Mouse (Mus musculus): ENCODE results near the gene Triobp. TPM values are rescaled to one million over a fixed set of nuclear protein-coding genes. Genes with fewer than 3 reads are reported as not detected.

The Triobp gene
- polyA plus RNA-seq, 1 experiment from 2014 or later, result 49.7 TPM

DNA sequence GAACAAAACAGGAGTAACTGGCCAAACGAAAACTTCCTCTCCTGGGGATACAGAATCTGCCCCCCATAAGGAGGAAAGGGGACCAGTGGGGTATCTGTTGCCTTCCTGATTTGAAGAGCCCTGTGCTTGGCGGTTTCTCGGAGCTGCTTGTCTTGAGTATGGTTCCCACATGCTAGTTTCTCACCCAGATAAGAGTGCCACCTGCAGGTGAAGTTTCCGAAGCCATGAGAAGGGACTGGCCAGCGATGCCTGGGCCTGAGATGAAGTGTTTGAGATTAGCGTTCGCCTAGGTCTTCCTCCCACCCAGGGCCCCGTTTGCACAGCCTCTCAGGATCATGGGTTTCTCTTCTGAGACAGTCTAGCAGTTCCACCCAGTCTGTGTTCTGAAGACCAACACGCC is 35.5 kb upstream of the Triobp start:
- Histone ChIP-seq H3K4me1 (replicated peaks; ENCODE audit: control insufficient read depth, insufficient read depth, low read length) (peaks cover 27% of the 10 kb centered on the region), H3K27me3 (replicated peaks; ENCODE audit: control insufficient read depth, insufficient read depth, low read length) (no peaks in the 10 kb centered on the region), H3K36me3 (ENCODE audit: control insufficient read depth, insufficient read depth) (no peaks in the 10 kb centered on the region), H3K4me2 (ENCODE audit: low read length) (no peak overlapping the region), H3K4me3 (replicated peaks; ENCODE audit: low read length) (no peak overlapping the region), H3K9me3 (ENCODE audit: control insufficient read depth, low read length) (no peaks in the 10 kb centered on the region), H3K9ac (replicated peaks; ENCODE audit: low read depth, low read length) (no peak overlapping the region; the same call in 1 of the 2 replicates), H3K27ac (ENCODE audit: low read length) (no peak overlapping the region)
- ATAC-seq, result no peak
- 31% methylated on average over 9 of the region's 9 CpGs for WGBS

DNA sequence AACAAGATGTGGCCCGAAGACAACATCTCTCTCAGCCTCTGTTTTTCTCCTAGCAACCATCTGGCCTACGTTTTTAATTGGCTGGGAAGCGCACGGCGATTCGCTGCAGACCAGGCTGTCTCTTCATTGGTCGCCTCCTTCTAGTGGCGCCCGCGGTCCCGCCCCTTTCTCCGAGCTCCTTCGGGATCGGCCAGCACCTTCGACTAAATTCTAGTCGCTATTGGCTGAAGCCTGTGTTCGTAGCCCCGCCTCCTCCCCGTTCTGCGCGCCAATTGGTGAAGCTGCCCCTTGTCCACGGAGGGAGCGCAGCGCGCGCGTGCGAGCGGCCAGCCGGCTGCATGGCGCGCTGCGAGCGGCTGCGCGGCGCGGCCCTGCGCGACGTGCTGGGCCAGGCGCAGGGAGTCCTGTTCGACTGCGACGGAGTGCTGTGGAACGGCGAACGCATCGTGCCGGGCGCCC is 33.9 kb upstream of the Triobp start, which contains the start of gene Pdxp:
Gene Pdxp (plus strand): TSS at position 288 of the 459 bp plus-strand sequence.
- Histone ChIP-seq H3K9ac (replicated peaks; ENCODE audit: low read depth, low read length) (peak within 1 kb of the TSS; percentile 87), H3K27ac (ENCODE audit: low read length) (peak within 1 kb of the TSS; percentile 97), H3K9me3 (ENCODE audit: control insufficient read depth, low read length) (no peaks in the 10 kb centered on the region), H3K4me2 (ENCODE audit: low read length) (peak within 1 kb of the TSS; percentile 86), H3K4me3 (replicated peaks; ENCODE audit: low read length) (peak within 1 kb of the TSS; percentile 77), H3K36me3 (ENCODE audit: control insufficient read depth, insufficient read depth) (no peaks in the 10 kb centered on the region), H3K27me3 (replicated peaks; ENCODE audit: control insufficient read depth, insufficient read depth, low read length) (no peaks in the 10 kb centered on the region), H3K4me1 (replicated peaks; ENCODE audit: control insufficient read depth, insufficient read depth, low read length) (peaks cover 27% of the 10 kb centered on the region)
- WGBS, result 0% methylated on average over 51 of the region's 51 CpGs
- ATAC-seq, result peak; percentile 94

DNA sequence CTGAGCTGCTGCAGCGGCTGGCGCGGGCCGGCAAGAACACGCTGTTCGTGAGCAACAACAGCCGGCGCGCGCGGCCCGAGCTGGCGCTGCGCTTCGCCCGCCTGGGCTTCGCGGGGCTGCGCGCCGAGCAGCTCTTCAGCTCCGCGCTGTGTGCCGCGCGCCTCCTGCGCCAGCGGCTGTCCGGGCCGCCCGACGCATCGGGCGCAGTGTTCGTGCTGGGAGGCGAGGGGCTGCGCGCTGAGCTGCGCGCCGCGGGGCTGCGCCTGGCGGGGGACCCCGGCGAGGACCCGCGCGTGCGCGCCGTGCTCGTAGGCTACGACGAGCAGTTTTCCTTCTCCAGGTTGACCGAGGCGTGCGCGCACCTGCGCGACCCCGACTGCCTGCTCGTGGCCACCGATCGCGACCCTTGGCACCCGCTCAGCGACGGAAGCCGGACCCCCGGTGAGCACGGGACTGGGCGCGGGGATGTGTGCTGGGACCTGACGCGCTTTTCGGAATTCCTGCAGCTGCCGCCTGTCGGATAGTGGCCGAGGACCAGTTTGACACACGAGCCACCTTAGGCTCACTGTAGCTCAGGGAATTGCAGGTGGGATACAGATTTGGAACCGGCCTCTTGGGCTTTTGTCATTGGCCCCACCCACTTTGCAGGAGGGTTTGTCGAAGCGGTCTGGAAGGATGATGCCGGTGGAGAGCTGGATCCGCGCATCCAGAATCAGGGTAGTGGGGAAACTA is 33.3 kb upstream of the Triobp start:
- WGBS, result 0% methylated on average over 84 of the region's 87 CpGs
- H3K36me3 ChIP-seq (ENCODE audit: control insufficient read depth, insufficient read depth), result peaks cover 3% of the 10 kb centered on the region; the same call in 1 of the 2 replicates
- no peaks in the 10 kb centered on the region for H3K9me3 ChIP-seq (ENCODE audit: control insufficient read depth, low read length)
- H3K4me2 ChIP-seq (ENCODE audit: low read length), result peak overlapping the region; percentile 86
- peaks cover 27% of the 10 kb centered on the region for H3K4me1 ChIP-seq (replicated peaks; ENCODE audit: control insufficient read depth, insufficient read depth, low read length)
- H3K27ac ChIP-seq (ENCODE audit: low read length), result peak overlapping the region; percentile 97
- peak; percentile 72 for ATAC-seq
- no peaks in the 10 kb centered on the region for H3K27me3 ChIP-seq (replicated peaks; ENCODE audit: control insufficient read depth, insufficient read depth, low read length)
- H3K9ac ChIP-seq (replicated peaks; ENCODE audit: low read depth, low read length), result peak overlapping the region; percentile 87
- peak overlapping the region; percentile 77 for H3K4me3 ChIP-seq (replicated peaks; ENCODE audit: low read length)

DNA sequence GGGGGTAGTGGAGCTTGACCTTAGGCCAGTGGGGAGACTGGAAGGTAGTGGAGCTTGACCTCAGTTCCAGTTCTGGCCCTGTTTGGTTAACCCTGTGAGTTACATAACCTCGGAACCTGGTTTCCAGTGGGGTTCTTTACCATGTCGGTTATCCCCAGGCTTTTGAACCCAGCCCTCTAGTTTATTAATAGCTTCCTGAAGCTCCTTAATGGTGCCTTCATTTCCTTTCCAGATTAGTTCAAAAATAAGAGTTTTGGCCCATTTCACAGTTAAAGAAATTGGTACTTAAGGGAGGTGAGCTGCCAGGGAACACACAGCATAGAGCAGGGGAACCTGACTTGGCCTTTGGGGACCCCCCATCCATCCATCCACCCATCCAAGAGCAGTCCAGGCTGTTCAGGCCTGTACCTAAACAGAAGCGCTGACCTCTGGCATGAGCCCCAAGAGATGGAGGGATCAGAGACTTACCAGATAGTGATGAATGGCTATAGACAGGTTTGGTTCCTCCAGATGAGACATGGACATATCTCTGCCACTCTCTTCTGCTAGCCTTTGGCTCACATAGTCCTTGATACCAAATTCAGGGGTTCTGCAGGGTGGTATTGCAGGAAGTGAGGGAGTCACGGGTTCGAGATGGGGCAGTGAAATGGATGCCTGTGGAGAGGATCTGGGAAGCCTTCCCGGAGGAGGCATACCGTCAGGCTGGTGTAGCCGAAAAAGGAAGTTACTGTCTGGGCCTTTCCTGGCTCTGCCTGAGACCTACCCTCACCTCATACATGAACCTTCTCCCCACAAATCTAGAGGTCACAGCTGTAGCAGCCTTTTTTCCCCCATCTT is 32.5 kb upstream of the Triobp start:
- Histone ChIP-seq H3K27me3 (replicated peaks; ENCODE audit: control insufficient read depth, insufficient read depth, low read length) (no peaks in the 10 kb centered on the region), H3K4me2 (ENCODE audit: low read length) (peak overlapping the region; percentile 86), H3K27ac (ENCODE audit: low read length) (peak overlapping the region; percentile 97), H3K9me3 (ENCODE audit: control insufficient read depth, low read length) (no peaks in the 10 kb centered on the region), H3K4me3 (replicated peaks; ENCODE audit: low read length) (peak overlapping the region; percentile 77), H3K4me1 (replicated peaks; ENCODE audit: control insufficient read depth, insufficient read depth, low read length) (peaks cover 27% of the 10 kb centered on the region), H3K9ac (replicated peaks; ENCODE audit: low read depth, low read length) (peak overlapping the region; percentile 87), H3K36me3 (ENCODE audit: control insufficient read depth, insufficient read depth) (peaks cover 7% of the 10 kb centered on the region; the same call in 1 of the 2 replicates)
- ATAC-seq, result no peak
- 49% methylated on average over 8 of the region's 8 CpGs for WGBS

DNA sequence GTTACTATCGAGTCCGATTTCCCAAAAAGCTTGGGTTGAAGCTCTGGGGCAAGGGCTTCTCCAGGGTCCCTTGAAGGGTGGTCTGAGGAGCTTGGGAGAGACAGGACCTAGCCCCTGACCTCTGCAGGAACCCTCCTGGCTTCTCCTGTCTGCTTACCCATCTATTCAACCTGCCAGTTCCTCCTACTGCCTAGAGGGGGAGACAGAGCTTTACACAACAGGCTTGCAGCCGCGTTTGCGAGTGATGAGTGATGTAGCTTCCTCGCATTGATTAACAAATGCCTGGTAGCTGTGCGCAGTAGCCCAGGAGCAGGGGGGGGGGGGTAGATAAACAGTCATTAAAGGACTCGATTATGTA is 31.9 kb upstream of the Triobp start:
- Histone ChIP-seq H3K27ac (ENCODE audit: low read length) (peak overlapping the region; percentile 52; the same call in 1 of the 2 replicates), H3K36me3 (ENCODE audit: control insufficient read depth, insufficient read depth) (peaks cover 9% of the 10 kb centered on the region; the same call in 1 of the 2 replicates), H3K9me3 (ENCODE audit: control insufficient read depth, low read length) (no peaks in the 10 kb centered on the region), H3K9ac (replicated peaks; ENCODE audit: low read depth, low read length) (peak overlapping the region; percentile 61), H3K27me3 (replicated peaks; ENCODE audit: control insufficient read depth, insufficient read depth, low read length) (no peaks in the 10 kb centered on the region), H3K4me1 (replicated peaks; ENCODE audit: control insufficient read depth, insufficient read depth, low read length) (peaks cover 27% of the 10 kb centered on the region), H3K4me2 (ENCODE audit: low read length) (peak overlapping the region; percentile 86), H3K4me3 (replicated peaks; ENCODE audit: low read length) (peak overlapping the region; percentile 77)
- 3% methylated on average over 8 of the region's 8 CpGs for WGBS
- ATAC-seq, result peak; percentile 13

DNA sequence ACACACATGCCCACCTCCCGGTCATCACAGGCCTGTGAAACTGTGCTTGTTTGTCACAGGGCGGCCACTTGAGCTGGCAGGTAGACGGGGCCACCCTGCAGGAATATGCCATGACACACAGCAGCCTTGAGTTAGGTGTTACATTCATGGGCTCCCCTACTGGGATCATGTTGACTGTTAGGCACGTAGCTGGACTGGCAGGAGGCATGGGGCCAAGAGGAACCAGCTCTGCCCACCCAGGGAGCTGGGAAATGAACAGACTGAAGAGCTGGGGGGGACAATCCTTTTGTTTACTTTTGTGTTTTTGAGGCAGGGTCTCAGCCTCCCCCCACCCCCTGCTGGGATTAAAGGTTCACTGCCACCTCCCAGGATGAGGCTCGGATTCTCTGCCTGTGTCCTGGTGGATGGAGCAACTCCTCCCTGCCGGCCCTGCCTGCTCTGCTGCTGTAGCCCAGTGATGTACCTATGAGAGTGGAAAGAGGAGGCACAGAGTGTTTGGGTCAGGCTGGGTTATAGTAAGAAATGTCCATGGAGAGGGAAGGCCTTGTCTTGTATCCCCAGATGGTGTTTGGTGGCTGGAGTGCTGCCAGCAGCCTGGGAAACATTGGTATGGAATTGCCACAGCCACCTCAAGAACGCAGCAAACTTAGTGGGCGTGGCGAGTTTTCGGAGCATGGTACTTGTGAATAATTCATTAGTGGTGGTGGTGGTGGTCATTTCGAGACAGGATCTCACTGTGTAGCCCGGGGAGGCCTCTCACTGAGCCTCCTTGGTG is 31.3 kb upstream of the Triobp start:
- 29% methylated on average over 12 of the region's 12 CpGs for WGBS
- Histone ChIP-seq H3K27me3 (replicated peaks; ENCODE audit: control insufficient read depth, insufficient read depth, low read length) (no peaks in the 10 kb centered on the region), H3K9ac (replicated peaks; ENCODE audit: low read depth, low read length) (peak overlapping the region; percentile 61), H3K4me2 (ENCODE audit: low read length) (peak overlapping the region; percentile 86), H3K27ac (ENCODE audit: low read length) (peak overlapping the region; percentile 52), H3K4me1 (replicated peaks; ENCODE audit: control insufficient read depth, insufficient read depth, low read length) (peaks cover 27% of the 10 kb centered on the region), H3K4me3 (replicated peaks; ENCODE audit: low read length) (peak overlapping the region; percentile 77), H3K9me3 (ENCODE audit: control insufficient read depth, low read length) (no peaks in the 10 kb centered on the region), H3K36me3 (ENCODE audit: control insufficient read depth, insufficient read depth) (peaks cover 9% of the 10 kb centered on the region; the same call in 1 of the 2 replicates)
- ATAC-seq, result no peak

DNA sequence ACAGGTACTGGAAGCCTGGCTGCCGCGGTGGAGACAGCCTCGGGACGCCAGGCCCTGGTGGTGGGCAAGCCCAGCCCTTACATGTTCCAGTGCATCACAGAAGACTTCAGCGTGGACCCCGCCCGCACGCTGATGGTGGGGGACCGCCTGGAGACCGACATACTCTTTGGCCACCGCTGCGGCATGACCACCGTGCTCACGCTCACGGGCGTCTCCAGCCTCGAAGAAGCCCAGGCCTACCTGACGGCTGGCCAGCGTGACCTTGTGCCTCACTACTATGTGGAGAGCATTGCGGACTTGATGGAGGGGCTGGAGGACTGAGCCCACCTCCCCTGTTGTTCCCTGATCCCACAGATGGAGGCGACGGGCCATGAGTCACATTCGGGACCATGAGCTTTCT is 29.4 kb upstream of the Triobp start:
- Histone ChIP-seq H3K4me3 (replicated peaks; ENCODE audit: low read length) (no peak overlapping the region), H3K27me3 (replicated peaks; ENCODE audit: control insufficient read depth, insufficient read depth, low read length) (no peaks in the 10 kb centered on the region), H3K4me2 (ENCODE audit: low read length) (no peak overlapping the region), H3K9ac (replicated peaks; ENCODE audit: low read depth, low read length) (no peak overlapping the region), H3K9me3 (ENCODE audit: control insufficient read depth, low read length) (no peaks in the 10 kb centered on the region), H3K4me1 (replicated peaks; ENCODE audit: control insufficient read depth, insufficient read depth, low read length) (peaks cover 24% of the 10 kb centered on the region), H3K36me3 (ENCODE audit: control insufficient read depth, insufficient read depth) (peaks cover 9% of the 10 kb centered on the region; the same call in 1 of the 2 replicates), H3K27ac (ENCODE audit: low read length) (no peak overlapping the region)
- WGBS, result 93% methylated on average over 23 of the region's 23 CpGs
- ATAC-seq, result no peak

DNA sequence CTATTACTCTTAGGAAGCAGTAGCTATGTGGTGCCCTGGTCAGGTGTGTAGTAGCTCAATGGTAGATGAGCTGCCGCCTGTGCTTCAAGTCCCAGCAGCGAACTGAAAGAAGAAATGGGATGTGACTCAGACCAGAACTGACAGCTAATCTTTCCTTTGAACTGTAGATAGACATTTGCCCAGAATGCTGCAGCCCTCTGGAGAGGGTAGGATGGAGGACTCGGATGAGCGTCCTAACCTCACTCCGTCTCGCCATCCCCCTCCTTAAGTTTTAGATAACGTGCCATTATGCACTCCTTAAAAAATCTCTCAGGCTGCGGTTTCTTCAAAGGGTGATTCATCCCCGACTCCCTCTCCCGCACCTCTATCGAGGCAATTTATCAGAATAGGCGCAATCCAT is 27.6 kb upstream of the Triobp start:
- H3K27me3 ChIP-seq (replicated peaks; ENCODE audit: control insufficient read depth, insufficient read depth, low read length), result no peaks in the 10 kb centered on the region
- ATAC-seq, result no peak
- peaks cover 20% of the 10 kb centered on the region for H3K4me1 ChIP-seq (replicated peaks; ENCODE audit: control insufficient read depth, insufficient read depth, low read length)
- WGBS, result 82% methylated on average over 12 of the region's 12 CpGs
- H3K4me2 ChIP-seq (ENCODE audit: low read length), result no peak overlapping the region
- no peak overlapping the region for H3K9ac ChIP-seq (replicated peaks; ENCODE audit: low read depth, low read length)
- no peak overlapping the region for H3K4me3 ChIP-seq (replicated peaks; ENCODE audit: low read length)
- H3K36me3 ChIP-seq (ENCODE audit: control insufficient read depth, insufficient read depth), result peaks cover 9% of the 10 kb centered on the region; the same call in 1 of the 2 replicates
- H3K9me3 ChIP-seq (ENCODE audit: control insufficient read depth, low read length), result no peaks in the 10 kb centered on the region
- H3K27ac ChIP-seq (ENCODE audit: low read length), result no peak overlapping the region

Data from forebrain, embryonic 16.5 days (tissue).